Mouse (Mus musculus): ENCODE measurements around the gene Ccnt1. TPM values are rescaled to one million over a fixed set of nuclear protein-coding genes. Genes with fewer than 3 reads are reported as not detected.

Ccnt1 gene
- total RNA-seq, 2 experiments from 2014 or later: 31.3 to 35.4 TPM

- DNase-seq (ENCODE audit: low spot score in 2 of 2): peak; percentile 50 to 75
Measured at GRCm38 (mm10) chr15:98512799-98513321, 57.9 kb downstream of the Ccnt1 start.

- DNase-seq (ENCODE audit: low spot score in 2 of 2): no peak
Measured at GRCm38 (mm10) chr15:98512232-98512631, 58.5 kb downstream of the Ccnt1 start.

GRCm38 (mm10) chr15:98511386-98511928 lies 59.3 kb downstream of the Ccnt1 start:
- no peak for DNase-seq (ENCODE audit: low spot score in 2 of 2)

- DNase-seq (ENCODE audit: low spot score in 2 of 2): peak; percentile 66 to 80
Measured at GRCm38 (mm10) chr15:98510438-98511385, 60.0 kb downstream of the Ccnt1 start.

GRCm38 (mm10) chr15:98509387-98509786 lies 61.3 kb downstream of the Ccnt1 start:
- DNase-seq (ENCODE audit: low spot score in 2 of 2): no peak

GRCm38 (mm10) chr15:98507321-98507720 lies 63.4 kb downstream of the Ccnt1 start:
- no peak for DNase-seq (ENCODE audit: low spot score in 2 of 2)

- no peak for DNase-seq (ENCODE audit: low spot score in 2 of 2)
Measured at GRCm38 (mm10) chr15:98506253-98506957, 64.3 kb downstream of the Ccnt1 start.

- DNase-seq (ENCODE audit: low spot score in 2 of 2): peak; percentile 59 to 75
Measured at GRCm38 (mm10) chr15:98504514-98504913, 66.2 kb downstream of the Ccnt1 start.

- no peak for DNase-seq (ENCODE audit: low spot score in 2 of 2)
Measured at GRCm38 (mm10) chr15:98503317-98503716, 67.4 kb downstream of the Ccnt1 start.

- no peak for DNase-seq (ENCODE audit: low spot score in 2 of 2)
Measured at GRCm38 (mm10) chr15:98497631-98498030, 73.1 kb downstream of the Ccnt1 start.

- no peak for DNase-seq (ENCODE audit: low spot score in 2 of 2)
Measured at GRCm38 (mm10) chr15:98492102-98492501, 78.6 kb downstream of the Ccnt1 start, which contains the start of gene Olfr279. TSS of gene Olfr279 (plus strand) at chr15:98492402.

GRCm38 (mm10) chr15:98491332-98491731 lies 79.4 kb downstream of the Ccnt1 start:
- no peak for DNase-seq (ENCODE audit: low spot score in 2 of 2)

Small RNA genes lying within 50 kb of the gene (microRNA-seq; reads per million reads assigned to microRNA genes)
- 1.9 reads per million for gene Mir1291

Other genes starting within 250 kb of the Ccnt1 start
- not detected for gene Olfr284, start 229.9 kb downstream of the Ccnt1 start, total RNA-seq (2021)
- not detected for gene Olfr283, start 190.0 kb downstream of the Ccnt1 start, total RNA-seq (2021)
- not detected for gene Olfr282, start 139.7 kb downstream of the Ccnt1 start, total RNA-seq (2021)
- gene Olfr281, start 118.3 kb downstream of the Ccnt1 start, total RNA-seq (2021): not detected
- gene OR5BS1P, start 101.0 kb downstream of the Ccnt1 start, total RNA-seq (2021): not detected
- not detected for gene Lalba, start 88.2 kb downstream of the Ccnt1 start, total RNA-seq (2021)
- not detected for gene Olfr279, start 78.5 kb downstream of the Ccnt1 start, total RNA-seq (2021)
- gene Kansl2, start 36.7 kb downstream of the Ccnt1 start, total RNA-seq (2021): 10 to 100 TPM; 75.4 to 83.9 TPM
- under 1 TPM in 1 of 2 experiments, not detected in 1; 0.54 TPM for gene 4930415O20Rik, start 81 bp upstream of the Ccnt1 start, total RNA-seq (2021)
- 10 to 100 TPM; 56.6 to 60.6 TPM for gene Adcy6, start 39.2 kb upstream of the Ccnt1 start, total RNA-seq (2021)
- gene Cacnb3, start 59.9 kb upstream of the Ccnt1 start, total RNA-seq (2021): 10 to 100 TPM; 22.1 to 22.5 TPM
- 10 to 100 TPM; 62.5 to 67.3 TPM for gene Ddx23, start 92.0 kb upstream of the Ccnt1 start, total RNA-seq (2021)
- gene Rnd1, start 106.5 kb upstream of the Ccnt1 start, total RNA-seq (2021): 1 to 10 TPM in 1 of 2 experiments, under 1 TPM in 1; 0.75 to 1.2 TPM
- gene Ccdc65, start 137.3 kb upstream of the Ccnt1 start, total RNA-seq (2021): not detected
- gene Fkbp11, start 157.3 kb upstream of the Ccnt1 start, total RNA-seq (2021): 10 to 100 TPM; 16.6 to 17.2 TPM
- 10 to 100 TPM; 30.8 to 31.7 TPM for gene Arf3, start 192.3 kb upstream of the Ccnt1 start, total RNA-seq (2021)
- gene Wnt10b, start 207.2 kb upstream of the Ccnt1 start, total RNA-seq (2021): 1 to 10 TPM; 2.7 TPM
- under 1 TPM; 0.15 to 0.21 TPM for gene Wnt1, start 218.9 kb upstream of the Ccnt1 start, total RNA-seq (2021)
- 1 to 10 TPM; 1.8 TPM for gene Ddn, start 238.6 kb upstream of the Ccnt1 start, total RNA-seq (2021)

Measured in gastrocnemius, postnatal 4 days (tissue).